Mouse (Mus musculus): ENCODE measurements around the gene Uimc1.

Uimc1 gene

GRCm38 (mm10) chr13:55099726-55100478 is at the start of gene Uimc1:
Gene Uimc1, minus strand, starts transcription at chr13:55100300.
- in situ Hi-C loops (cut with MboI, MseI): loop anchor here in 1 of 2 experiments (25.0 kb wide), 1 partner anchor 1013 kb away; no protein-coding TSS in a partner anchor

GRCm38 (mm10) chr13:55140271-55140670 is 40.2 kb upstream of the Uimc1 start:
- in situ Hi-C loops (cut with MboI, MseI): no loop called here

GRCm38 (mm10) chr13:55135382-55135781 is 35.3 kb upstream of the Uimc1 start:
- in situ Hi-C loops (cut with MboI, MseI): no loop called here

- in situ Hi-C loops (cut with MboI, MseI): no loop called here
Measured at GRCm38 (mm10) chr13:55133448-55133847, 33.3 kb upstream of the Uimc1 start, which contains the start of gene Gm17617. Gene Gm17617, minus strand, starts transcription at chr13:55133548.

- in situ Hi-C loops (cut with MboI, MseI): no loop called here
Measured at GRCm38 (mm10) chr13:55124903-55125302, 24.8 kb upstream of the Uimc1 start.

GRCm38 (mm10) chr13:55114375-55114774 is 14.3 kb upstream of the Uimc1 start:
- in situ Hi-C loops (cut with MboI, MseI): loop anchor here in 1 of 2 experiments (5.0 kb wide), 1 partner anchor 422 kb away; the partner anchor contains the start of gene Rnf44

- in situ Hi-C loops (cut with MboI, MseI): no loop called here
Measured at GRCm38 (mm10) chr13:55107694-55108093, 7.6 kb upstream of the Uimc1 start.

GRCm38 (mm10) chr13:55107116-55107515 is 7.0 kb upstream of the Uimc1 start:
- in situ Hi-C loops (cut with MboI, MseI): no loop called here

GRCm38 (mm10) chr13:55105953-55106691 is 6.0 kb upstream of the Uimc1 start:
- in situ Hi-C loops (cut with MboI, MseI): no loop called here

GRCm38 (mm10) chr13:55105045-55105952 is 5.2 kb upstream of the Uimc1 start, which contains the start of gene Zfp346:
Gene Zfp346, plus strand, starts transcription at chr13:55105311.
- in situ Hi-C loops (cut with MboI, MseI): no loop called here

- in situ Hi-C loops (cut with MboI, MseI): no loop called here
Measured at GRCm38 (mm10) chr13:55103351-55103750, 3.3 kb upstream of the Uimc1 start.

- in situ Hi-C loops (cut with MboI, MseI): no loop called here
Measured at GRCm38 (mm10) chr13:55102366-55102765, 2.3 kb upstream of the Uimc1 start.

GRCm38 (mm10) chr13:55101627-55102026 is 1.5 kb upstream of the Uimc1 start:
- in situ Hi-C loops (cut with MboI, MseI): no loop called here

- in situ Hi-C loops (cut with MboI, MseI): loop anchor here in 1 of 2 experiments (25.0 kb wide), 1 partner anchor 1012 kb away; no protein-coding TSS in a partner anchor
Measured at GRCm38 (mm10) chr13:55099066-55099725, 904 bp downstream of the Uimc1 start.

- in situ Hi-C loops (cut with MboI, MseI): loop anchor here in 1 of 2 experiments (25.0 kb wide), 1 partner anchor 1011 kb away; no protein-coding TSS in a partner anchor
Measured at GRCm38 (mm10) chr13:55097841-55098240, 2.3 kb downstream of the Uimc1 start.

GRCm38 (mm10) chr13:55092588-55092987 is 7.5 kb downstream of the Uimc1 start:
- in situ Hi-C loops (cut with MboI, MseI): loop anchor here in 1 of 2 experiments (25.0 kb wide), 1 partner anchor 1005 kb away; no protein-coding TSS in a partner anchor

GRCm38 (mm10) chr13:55075597-55075996 is 24.5 kb downstream of the Uimc1 start:
- in situ Hi-C loops (cut with MboI, MseI): loop anchor here in 1 of 2 experiments (25.0 kb wide), 1 partner anchor 988 kb away; no protein-coding TSS in a partner anchor

GRCm38 (mm10) chr13:55071322-55071721 is 28.8 kb downstream of the Uimc1 start:
- in situ Hi-C loops (cut with MboI, MseI): no loop called here

- in situ Hi-C loops (cut with MboI, MseI): no loop called here
Measured at GRCm38 (mm10) chr13:55069719-55070118, 30.4 kb downstream of the Uimc1 start.

GRCm38 (mm10) chr13:55063276-55063675 is 36.8 kb downstream of the Uimc1 start:
- in situ Hi-C loops (cut with MboI, MseI): no loop called here

All from T-helper 17 cell (primary cell).